Mouse (Mus musculus): ENCODE data around the gene Ndufs3. TPM values are rescaled to one million over a fixed set of nuclear protein-coding genes. Genes with fewer than 3 reads are reported as not detected.

Gene Ndufs3
- polyA plus RNA-seq, 3 experiments from 2014 or later, result 108 to 135 (median 118) TPM

GRCm38 (mm10) chr2:90847681-90848050 lies 57.0 kb downstream of the Ndufs3 start:
- ATAC-seq, result no peak

- peak; percentile 88 for ATAC-seq
Observed at GRCm38 (mm10) chr2:90846955-90847680, 57.5 kb downstream of the Ndufs3 start, which contains the start of gene Mtch2. TSS of gene Mtch2 (plus strand) at chr2:90847155.

GRCm38 (mm10) chr2:90846597-90846954 lies 58.1 kb downstream of the Ndufs3 start:
- ATAC-seq, result peak; percentile 69

GRCm38 (mm10) chr2:90846171-90846570 lies 58.5 kb downstream of the Ndufs3 start:
- no peak for ATAC-seq

GRCm38 (mm10) chr2:90845234-90845633 lies 59.4 kb downstream of the Ndufs3 start:
- ATAC-seq, result no peak

Other genes starting within 250 kb of the Ndufs3 start
- 10 to 100 TPM; 26.4 to 31.6 (median 30.5) TPM for gene Nup160, start 227.6 kb downstream of the Ndufs3 start, polyA plus RNA-seq (2017; shearing (Covaris generic))
- 100 to 1,000 TPM in 2 of 3 experiments, 10 to 100 TPM in 1; 86.5 to 129 (median 113) TPM for gene Fnbp4, start 159.5 kb downstream of the Ndufs3 start, polyA plus RNA-seq (2017; shearing (Covaris generic))
- not detected for gene Agbl2, start 122.1 kb downstream of the Ndufs3 start, polyA plus RNA-seq (2017; shearing (Covaris generic))
- 100 to 1,000 TPM; 115 to 143 (median 119) TPM for gene Mtch2, start 57.7 kb downstream of the Ndufs3 start, polyA plus RNA-seq (2017; shearing (Covaris generic))
- gene C1qtnf4, start 19.0 kb downstream of the Ndufs3 start, polyA plus RNA-seq (2017; shearing (Covaris generic)), result 1 to 10 TPM in 2 of 3 experiments, under 1 TPM in 1; 0.65 to 1.7 (median 1.2) TPM
- gene Kbtbd4, start 87 bp downstream of the Ndufs3 start, polyA plus RNA-seq (2017; shearing (Covaris generic)), result 10 to 100 TPM; 44.8 to 51.0 (median 45.0) TPM
- gene Celf1, start 35.6 kb upstream of the Ndufs3 start, polyA plus RNA-seq (2017; shearing (Covaris generic)), result 10 to 100 TPM; 48.4 to 57.0 (median 49.4) TPM
- gene Rapsn, start 130.8 kb upstream of the Ndufs3 start, polyA plus RNA-seq (2017; shearing (Covaris generic)), result 1 to 10 TPM; 2.0 to 4.7 (median 4.6) TPM
- 100 to 1,000 TPM; 197 to 219 (median 204) TPM for gene Psmc3, start 149.2 kb upstream of the Ndufs3 start, polyA plus RNA-seq (2017; shearing (Covaris generic))
- gene Slc39a13, start 165.6 kb upstream of the Ndufs3 start, polyA plus RNA-seq (2017; shearing (Covaris generic)), result 10 to 100 TPM; 18.5 to 28.5 (median 23.3) TPM
- under 1 TPM in 1 of 3 experiments, not detected in 2; 0.68 TPM for gene Spi1, start 177.6 kb upstream of the Ndufs3 start, polyA plus RNA-seq (2017; shearing (Covaris generic))
- gene Mybpc3, start 213.3 kb upstream of the Ndufs3 start, polyA plus RNA-seq (2017; shearing (Covaris generic)), result not detected

All from inflammation-experienced regulatory T-cells, adult 6 months (primary cell).